Mouse (Mus musculus) embryo, embryonic 11 days (tissue): ENCODE data around the gene Armc6.
A peak's percentile ranks its signal among the peaks of the same experiment; 100 is the strongest.

Experiments used
- DNase-seq: peaks from one replicate; pipeline ENCODE4 v3.0.0-alpha.2; 2015

Armc6 gene

GRCm38 (mm10) chr8:70188707-70189106 lies 45.6 kb downstream of the Armc6 start:
- no peak for DNase-seq

GRCm38 (mm10) chr8:70183194-70183593 lies 51.1 kb downstream of the Armc6 start:
- no peak for DNase-seq

- no peak for DNase-seq
Observed at GRCm38 (mm10) chr8:70181903-70182252, 52.4 kb downstream of the Armc6 start.

DNA sequence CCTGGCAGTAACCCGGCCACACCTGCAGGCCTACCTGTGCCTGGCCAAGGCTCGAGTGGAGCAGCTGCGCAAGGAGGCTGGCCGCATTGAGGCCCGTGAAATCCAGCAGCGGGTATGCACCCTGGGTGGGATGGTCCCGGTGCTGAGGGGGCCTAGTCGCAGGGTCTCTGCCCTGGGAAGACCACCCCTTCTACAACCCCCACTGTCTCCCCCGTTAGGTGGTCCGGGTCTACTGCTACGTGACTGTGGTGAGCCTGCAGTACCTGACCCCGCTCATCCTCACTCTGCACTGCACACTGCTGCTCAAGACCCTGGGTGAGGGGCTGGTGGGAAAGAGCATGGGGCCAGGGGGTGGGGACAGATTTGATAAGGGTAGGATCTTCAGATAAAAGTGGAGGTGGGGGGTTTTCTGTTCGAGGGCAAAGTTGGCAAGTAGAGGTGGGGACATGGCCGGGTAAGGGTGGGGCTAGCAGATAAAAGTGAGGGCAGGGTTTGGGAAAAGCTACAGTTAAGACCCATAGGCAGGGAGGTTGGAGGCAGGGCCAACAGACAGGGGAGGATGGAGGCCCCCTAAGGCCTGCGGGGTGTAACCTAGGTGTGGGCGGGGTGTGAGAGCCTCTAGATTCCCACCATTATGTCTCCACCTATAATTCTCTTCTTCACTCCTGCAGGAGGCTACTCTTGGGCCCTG lies 52.9 kb downstream of the Armc6 start:
- DNase-seq = no peak

DNA sequence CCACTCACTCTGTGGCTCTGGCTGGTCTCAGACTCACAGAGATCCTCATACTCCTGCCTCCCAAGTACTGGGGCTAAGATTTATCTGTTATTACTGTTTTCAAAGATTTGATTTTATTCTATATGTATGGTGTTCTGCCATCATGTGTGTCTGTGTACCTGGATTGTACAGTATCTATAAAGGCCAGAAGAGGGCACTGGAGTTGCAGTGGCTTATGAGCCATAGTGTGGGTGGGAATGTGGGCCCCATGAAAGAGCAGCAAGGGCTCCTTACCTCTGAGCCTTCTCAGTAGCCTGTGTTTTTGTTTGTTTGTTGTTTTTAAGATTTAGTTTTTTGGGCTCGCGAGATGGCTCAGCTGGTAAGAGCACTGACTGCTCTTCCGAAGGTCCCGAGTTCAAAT lies 55.2 kb downstream of the Armc6 start:
- DNase-seq = peak; percentile 33

DNA sequence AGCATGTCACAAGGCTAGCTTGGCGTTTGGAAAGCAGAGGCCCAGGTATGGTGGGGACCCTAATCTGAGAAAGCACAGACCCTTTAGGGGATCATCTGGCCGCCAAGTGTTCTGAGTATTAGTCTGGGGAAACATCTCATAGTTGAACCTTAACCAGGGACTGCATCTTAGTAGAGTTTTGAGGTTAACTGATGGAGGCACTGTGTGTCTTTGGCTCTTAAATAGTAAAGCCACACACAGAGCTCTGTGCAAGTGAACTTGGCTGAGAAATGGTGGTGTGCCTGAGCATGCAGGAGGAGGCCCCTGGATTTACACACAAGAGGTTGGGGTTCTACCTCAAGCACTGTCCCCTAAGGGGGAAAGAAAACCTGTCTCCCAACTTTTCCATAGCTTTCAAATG lies 56.0 kb downstream of the Armc6 start:
- no peak for DNase-seq

- DNase-seq = no peak
Observed at GRCm38 (mm10) chr8:70174079-70174478, 60.2 kb downstream of the Armc6 start.

DNA sequence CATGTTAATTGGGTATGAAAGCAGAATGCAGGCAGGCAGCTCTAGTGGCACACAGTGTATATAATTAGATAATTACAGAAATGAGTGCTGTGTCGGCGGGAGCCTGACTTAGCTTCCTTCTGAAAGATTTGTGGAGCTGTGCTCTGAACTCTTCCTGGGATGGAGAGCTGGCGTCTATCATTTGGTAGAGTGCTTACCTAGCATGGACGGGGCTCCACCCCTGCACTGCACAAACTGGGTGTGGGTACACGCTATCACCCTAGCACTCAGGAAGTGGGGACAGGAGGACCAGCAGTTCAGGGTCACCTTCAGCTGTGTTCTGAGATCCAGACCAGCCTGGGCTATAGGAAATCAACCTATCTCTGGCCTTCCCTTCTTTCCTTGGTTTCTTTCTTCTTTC lies 60.9 kb downstream of the Armc6 start:
- no peak for DNase-seq

GRCm38 (mm10) chr8:70172043-70172681 lies 62.1 kb downstream of the Armc6 start, which contains the start of gene Tmem161a:
Tmem161a (plus strand) TSS chr8:70172356.
- DNase-seq = peak; percentile 95

DNA sequence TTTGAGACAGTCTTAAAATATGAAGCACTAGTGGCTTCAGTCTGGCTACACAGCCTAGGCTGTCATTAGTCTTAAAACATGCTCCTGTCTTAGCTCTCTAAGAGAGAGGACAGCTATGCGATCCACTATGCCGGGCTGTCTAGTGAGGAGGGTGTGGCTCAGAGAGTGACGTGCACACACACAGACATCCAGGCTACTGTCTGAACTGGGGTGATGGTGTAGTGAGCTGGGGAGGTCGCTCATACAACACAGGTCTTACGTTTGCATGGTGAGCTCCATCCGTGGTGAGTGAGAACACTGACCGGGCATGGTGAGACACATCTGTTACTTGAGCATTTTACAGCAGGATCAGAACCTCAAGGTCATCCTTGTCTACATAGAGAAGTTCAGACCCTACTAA lies 63.0 kb downstream of the Armc6 start:
- no peak for DNase-seq

DNA sequence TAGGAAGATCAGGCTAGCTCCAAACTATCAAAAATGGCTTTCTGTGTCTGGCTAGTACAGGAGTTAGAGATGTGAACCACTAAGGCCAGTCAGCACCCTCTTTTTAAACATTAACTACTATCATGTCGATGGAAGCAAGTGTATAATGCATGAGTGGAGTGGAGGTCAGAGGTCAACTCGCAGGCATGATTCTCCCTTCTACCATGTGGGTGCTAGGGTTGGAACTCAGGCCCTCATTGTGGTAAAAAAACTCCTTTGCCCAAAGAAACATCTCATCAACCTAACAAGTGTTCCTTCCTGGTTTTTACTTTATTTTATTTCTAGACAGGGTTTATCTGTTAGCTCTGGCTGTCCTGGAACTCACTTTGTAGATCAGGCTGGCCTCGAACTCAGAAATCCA lies 63.5 kb downstream of the Armc6 start:
- no peak for DNase-seq
